Mouse (Mus musculus) forebrain, embryonic 13.5 days (tissue): ENCODE results near the gene Alg10b. TPM values are rescaled to one million over a fixed set of nuclear protein-coding genes. Genes with fewer than 3 reads are reported as not detected.

ENCODE experiments used
- microRNA-seq: library from miRNA; unstranded; fragments of <30 nt; microRNA quantifications from one replicate; pipeline ENCODE4, GENCODE M21; 2016
- polyA plus RNA-seq: library from polyadenylated mRNA; unstranded; fragments of >200 nt; fragmentation: Nextera tagmentation; extraction: Ambion mirVana; gene quantifications from 2 replicates; pipeline ENCODE4 v1.2.1, GENCODE M21; 2015

The Alg10b gene
- polyA plus RNA-seq, 1 experiment from 2014 or later, result 40.1 TPM

Small RNA genes lying within 50 kb of the gene (microRNA-seq; reads per million reads assigned to microRNA genes)
- gene Mir7648, result not detected
